Mouse (Mus musculus) testis, adult 2 months (tissue): ENCODE data around the gene Uimc1.

ENCODE experiments used
- CTCF ChIP-seq: fragments of 200-500 bp; IDR thresholded peaks from 2 replicates; pipeline ENCODE4 v1.5.1; 2012; ENCODE audit warnings: low read depth, mild to moderate bottlenecking, inconsistent platforms, low read length, moderate library complexity; ENCODE audit not compliant: control insufficient read depth, insufficient read depth, insufficient replicate concordance
- POLR2A ChIP-seq: fragments of 200-500 bp; IDR thresholded peaks from 2 replicates; pipeline ENCODE4 v1.6.1; 2012; ENCODE audit warnings: low read depth, mild to moderate bottlenecking, inconsistent platforms, low read length, moderate library complexity; ENCODE audit not compliant: control insufficient read depth

- TF ChIP-seq CTCF (no peak), POLR2A (no peak)
Measured at GRCm38 (mm10) chr13:55101627-55102026, 1.5 kb upstream of the Uimc1 start.
